Mouse (Mus musculus) G1E (cell line): ENCODE data around the gene Csf3.

ENCODE experiments used
- CTCF ChIP-seq: IDR thresholded peaks from 2 replicates; pipeline ENCODE4 v1.5.1; 2012; ENCODE audit warnings: low read depth, low read length, inconsistent platforms, mixed read lengths
- POLR2AphosphoS5 ChIP-seq: IDR thresholded peaks from 2 replicates; pipeline ENCODE4 v1.6.1; 2012; ENCODE audit warnings: low read depth, low read length, inconsistent platforms; ENCODE audit not compliant: insufficient replicate concordance

DNA sequence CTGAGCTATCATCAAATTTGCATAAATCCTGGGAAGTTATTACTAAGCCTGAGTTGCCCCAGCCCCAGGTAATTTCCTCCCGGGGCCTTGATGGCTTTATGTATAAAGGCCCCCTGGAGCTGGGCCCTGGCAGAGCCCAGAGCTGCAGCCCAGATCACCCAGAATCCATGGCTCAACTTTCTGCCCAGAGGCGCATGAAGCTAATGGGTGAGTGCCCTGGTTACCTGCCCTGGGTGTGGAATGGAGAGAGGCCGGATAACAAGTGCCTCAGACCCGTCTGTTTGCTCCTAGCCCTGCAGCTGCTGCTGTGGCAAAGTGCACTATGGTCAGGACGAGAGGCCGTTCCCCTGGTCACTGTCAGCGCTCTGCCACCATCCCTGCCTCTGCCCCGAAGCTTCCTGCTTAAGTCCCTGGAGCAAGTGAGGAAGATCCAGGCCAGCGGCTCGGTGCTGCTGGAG lies at the start of gene Csf3:
- TF ChIP-seq CTCF: no peak
- no peak for TF ChIP-seq POLR2AphosphoS5
